Mouse (Mus musculus) heart, adult 2 months (tissue): ENCODE results near the gene Aldh8a1.
"Not testable (repeated sequence)": the region's sequence is repeated elsewhere in the genome, so short reads cannot be mapped to it uniquely, and the experiment has no call there.

Experiments used
- CTCF ChIP-seq: fragments of 200-600 bp; IDR thresholded peaks from 2 replicates; pipeline ENCODE4 v1.8.1; 2022; ENCODE audit warnings: antibody characterized with exemption, mild to moderate bottlenecking, moderate library complexity
- POLR2A ChIP-seq: fragments of 200-500 bp; IDR thresholded peaks from 2 replicates; pipeline ENCODE4 v1.6.1; 2011; ENCODE audit warnings: mild to moderate bottlenecking, low read depth, low read length, control low read depth; ENCODE audit not compliant: insufficient read depth

GRCm38 (mm10) chr10:21398873-21399425, 21.9 kb downstream of the Aldh8a1 start:
- not testable (repeated sequence) for TF ChIP-seq CTCF, POLR2A
